Mouse (Mus musculus) macrophage (primary cell): Measurements from ENCODE around the gene AI854703. TPM values are rescaled to one million over a fixed set of nuclear protein-coding genes. Genes with fewer than 3 reads are reported as not detected.

Source experiments
- H3K27ac ChIP-seq: fragments of 350-480 bp; formaldehyde crosslinking; 2 replicates; pipeline ENCODE4 v1.9.0; 2021
- H3K36me3 ChIP-seq: fragments of 350-480 bp; formaldehyde crosslinking; 2 replicates; pipeline ENCODE4 v1.9.0; 2021; ENCODE audit errors: inconsistent target
- H3K4me3 ChIP-seq: fragments of 350-480 bp; formaldehyde crosslinking; 2 replicates; pipeline ENCODE4 v1.9.0; 2021; ENCODE audit errors: inconsistent target
- H3K79me2 ChIP-seq: fragments of 350-480 bp; formaldehyde crosslinking; 2 replicates; pipeline ENCODE4 v1.9.0; 2021; ENCODE audit errors: inconsistent target
- WGBS: methylation state at CpG from one replicate; pipeline ENCODE4 v1.1.7; 2026; ENCODE audit warnings: inconsistent platforms; ENCODE audit not compliant: missing documents; 5-methylcytosine and 5-hydroxymethylcytosine counted together
- polyA plus RNA-seq: library from polyadenylated mRNA; stranded (reverse); fragments of 250-400 nt; gene quantifications from 3 replicates; pipeline ENCODE4 v1.2.4, GENCODE M21; 2018; ENCODE audit warnings: inconsistent platforms

Gene AI854703
- polyA plus RNA-seq, 1 experiment from 2014 or later, result 0.04 TPM

GRCm38 (mm10) chr6:48658721-48659120 is 32.2 kb downstream of the AI854703 start:
- no peaks in the 10 kb centered on the region for H3K79me2 ChIP-seq
- H3K36me3 ChIP-seq, result no peaks in the 10 kb centered on the region
- 80% methylated on average over 5 of the region's 5 CpGs for WGBS
- no peak overlapping the region for H3K27ac ChIP-seq
- no peak overlapping the region for H3K4me3 ChIP-seq

- no peak overlapping the region for H3K4me3 ChIP-seq
- no peaks in the 10 kb centered on the region for H3K79me2 ChIP-seq
- 77% methylated on average over 4 of the region's 4 CpGs for WGBS
- no peaks in the 10 kb centered on the region for H3K36me3 ChIP-seq
- no peak overlapping the region for H3K27ac ChIP-seq
Observed at GRCm38 (mm10) chr6:48664750-48665149, 38.2 kb downstream of the AI854703 start.

GRCm38 (mm10) chr6:48665471-48665870 is 38.9 kb downstream of the AI854703 start:
- H3K4me3 ChIP-seq, result no peak overlapping the region
- no peaks in the 10 kb centered on the region for H3K36me3 ChIP-seq
- 98% methylated on average over 9 of the region's 9 CpGs for WGBS
- no peaks in the 10 kb centered on the region for H3K79me2 ChIP-seq
- H3K27ac ChIP-seq, result no peak overlapping the region

GRCm38 (mm10) chr6:48666159-48666586 is 39.6 kb downstream of the AI854703 start:
- Histone ChIP-seq H3K36me3 (no peaks in the 10 kb centered on the region), H3K27ac (no peak overlapping the region), H3K79me2 (no peaks in the 10 kb centered on the region), H3K4me3 (no peak overlapping the region)
- WGBS, result 29% methylated on average over 7 of the region's 7 CpGs

GRCm38 (mm10) chr6:48668022-48668421 is 41.5 kb downstream of the AI854703 start:
- Histone ChIP-seq H3K27ac (no peak overlapping the region), H3K4me3 (no peak overlapping the region), H3K36me3 (no peaks in the 10 kb centered on the region), H3K79me2 (no peaks in the 10 kb centered on the region)

GRCm38 (mm10) chr6:48669446-48669969 is 42.9 kb downstream of the AI854703 start:
- Histone ChIP-seq H3K79me2 (no peaks in the 10 kb centered on the region), H3K27ac (no peak overlapping the region), H3K4me3 (no peak overlapping the region), H3K36me3 (no peaks in the 10 kb centered on the region)
- WGBS, result 86% methylated on average over 2 of the region's 2 CpGs

GRCm38 (mm10) chr6:48674291-48675058 is 47.9 kb downstream of the AI854703 start:
- Histone ChIP-seq H3K36me3 (no peaks in the 10 kb centered on the region), H3K4me3 (no peak overlapping the region), H3K27ac (no peak overlapping the region), H3K79me2 (no peaks in the 10 kb centered on the region)
- 88% methylated on average over 8 of the region's 9 CpGs for WGBS

- Histone ChIP-seq H3K4me3 (no peak overlapping the region), H3K79me2 (no peaks in the 10 kb centered on the region), H3K36me3 (no peaks in the 10 kb centered on the region), H3K27ac (no peak overlapping the region)
- 35% methylated on average over 9 of the region's 10 CpGs for WGBS
Observed at GRCm38 (mm10) chr6:48675400-48675930, 48.9 kb downstream of the AI854703 start.

- H3K27ac ChIP-seq, result no peak within 1 kb of the TSS
Observed at GRCm38 (mm10) chr6:48675931-48676859, 49.6 kb downstream of the AI854703 start, which contains the start of gene Gimap9. TSS of gene Gimap9 (plus strand) at chr6:48676129.

GRCm38 (mm10) chr6:48676860-48677415 is 50.4 kb downstream of the AI854703 start:
- Histone ChIP-seq H3K36me3 (no peaks in the 10 kb centered on the region), H3K27ac (no peak overlapping the region), H3K4me3 (no peak overlapping the region), H3K79me2 (no peaks in the 10 kb centered on the region)
- 72% methylated on average over 5 of the region's 5 CpGs for WGBS

More at GRCm38 (mm10) chr6:48675931-48676859, 49.6 kb downstream of the AI854703 start, which contains the start of gene Gimap9:
- H3K36me3 ChIP-seq, result no peaks in the 10 kb centered on the region
- H3K4me3 ChIP-seq, result no peak within 1 kb of the TSS
- WGBS, result 13% methylated on average over 13 of the region's 13 CpGs
- H3K79me2 ChIP-seq, result no peaks in the 10 kb centered on the region

GRCm38 (mm10) chr6:48677492-48678345 is 51.2 kb downstream of the AI854703 start:
- no peak overlapping the region for H3K4me3 ChIP-seq

GRCm38 (mm10) chr6:48678391-48678790 is 51.8 kb downstream of the AI854703 start:
- H3K36me3 ChIP-seq, result no peaks in the 10 kb centered on the region
- no peak overlapping the region for H3K27ac ChIP-seq
- no peaks in the 10 kb centered on the region for H3K79me2 ChIP-seq
- WGBS, result 11% methylated on average over 3 of the region's 4 CpGs
- H3K4me3 ChIP-seq, result no peak overlapping the region

More at GRCm38 (mm10) chr6:48677492-48678345, 51.2 kb downstream of the AI854703 start:
- Histone ChIP-seq H3K79me2 (no peaks in the 10 kb centered on the region), H3K27ac (no peak overlapping the region), H3K36me3 (no peaks in the 10 kb centered on the region)
- WGBS, result 84% methylated on average over 15 of the region's 17 CpGs

- no peak overlapping the region for H3K27ac ChIP-seq
- no peak overlapping the region for H3K4me3 ChIP-seq
- WGBS, result 87% methylated on average over 6 of the region's 6 CpGs
- H3K36me3 ChIP-seq, result no peaks in the 10 kb centered on the region
- H3K79me2 ChIP-seq, result no peaks in the 10 kb centered on the region
Observed at GRCm38 (mm10) chr6:48679701-48680100, 53.1 kb downstream of the AI854703 start.
